Mouse (Mus musculus) thymus, adult 2 months (tissue): ENCODE results near the gene Ldb2. TPM values are rescaled to one million over a fixed set of nuclear protein-coding genes. Genes with fewer than 3 reads are reported as not detected.

Experiments used
- DNase-seq: peaks from one replicate; pipeline ENCODE4 v3.0.0; 2021
- H3K27ac ChIP-seq: fragments of 200-500 bp; 2 replicates; pipeline ENCODE4 v1.5.1; 2012; ENCODE audit warnings: low read length, control low read depth; ENCODE audit not compliant: control insufficient read depth, insufficient read depth
- H3K27me3 ChIP-seq: fragments of 200-500 bp; 2 replicates; pipeline ENCODE4 v1.6.1; 2012; ENCODE audit warnings: mild to moderate bottlenecking, low read length, moderate library complexity, mixed read lengths; ENCODE audit not compliant: control insufficient read depth, insufficient read depth
- H3K36me3 ChIP-seq: fragments of 200-500 bp; 2 replicates; pipeline ENCODE4 v1.6.1; 2012; ENCODE audit warnings: mild to moderate bottlenecking, low read length, moderate library complexity; ENCODE audit not compliant: control insufficient read depth, insufficient read depth
- H3K4me1 ChIP-seq: fragments of 200-500 bp; replicated peaks from 2 replicates; pipeline ENCODE4 v1.6.1; 2012; ENCODE audit warnings: low read length; ENCODE audit not compliant: control insufficient read depth, insufficient read depth
- H3K4me3 ChIP-seq: fragments of 200-500 bp; 2 replicates; pipeline ENCODE4 v1.5.1; 2012; ENCODE audit warnings: mild to moderate bottlenecking, low read length, control low read depth, moderate library complexity; ENCODE audit not compliant: control insufficient read depth, insufficient read depth
- CTCF ChIP-seq: fragments of 200-500 bp; IDR thresholded peaks from 2 replicates; pipeline ENCODE4 v1.5.1; 2012; ENCODE audit warnings: mild to moderate bottlenecking, control low read depth, low read length, moderate library complexity, borderline replicate concordance; ENCODE audit not compliant: control insufficient read depth, poor library complexity, insufficient read depth; ENCODE audit errors: extremely low read depth
- POLR2A ChIP-seq: fragments of 200-500 bp; IDR thresholded peaks from 2 replicates; pipeline ENCODE4 v1.6.1; 2012; ENCODE audit warnings: mild to moderate bottlenecking, low read length, control low read depth, moderate library complexity; ENCODE audit not compliant: control insufficient read depth, poor library complexity, insufficient read depth; ENCODE audit errors: extremely low read depth
- WGBS: fragments of 180-500 bp; shearing (Covaris S2); methylation state at CpG from one replicate; pipeline ENCODE4 v1.1.7; 2018; 5-methylcytosine and 5-hydroxymethylcytosine counted together
- polyA plus RNA-seq: library from polyadenylated mRNA; depleted of rRNA; stranded (reverse); fragments of >200 nt; gene quantifications from 2 replicates; pipeline ENCODE4 v1.2.3, GENCODE M21; 2012

The Ldb2 gene
- polyA plus RNA-seq, 1 experiment = 3.6 TPM

- WGBS = 88% methylated on average over 5 of the region's 5 CpGs
- no peaks in the 10 kb centered on the region for H3K36me3 ChIP-seq
- no peak for TF ChIP-seq CTCF
- no peak for TF ChIP-seq POLR2A
Measured at GRCm38 (mm10) chr5:44504786-44505185, 294.7 kb downstream of the Ldb2 start.

GRCm38 (mm10) chr5:44498229-44498628 is 301.3 kb downstream of the Ldb2 start:
- no peaks in the 10 kb centered on the region for H3K27me3 ChIP-seq
- 96% methylated on average over 1 of the region's 1 CpGs for WGBS

More at GRCm38 (mm10) chr5:44504786-44505185, 294.7 kb downstream of the Ldb2 start:
- Histone ChIP-seq H3K4me3 (no peak overlapping the region), H3K27ac (no peak overlapping the region), H3K27me3 (no peaks in the 10 kb centered on the region), H3K4me1 (no peaks in the 10 kb centered on the region)
- DNase-seq = no peak

GRCm38 (mm10) chr5:44496854-44497253 is 302.6 kb downstream of the Ldb2 start:
- H3K27me3 ChIP-seq = no peaks in the 10 kb centered on the region
- WGBS = 97% methylated on average over 3 of the region's 3 CpGs
- no peaks in the 10 kb centered on the region for H3K4me1 ChIP-seq
- no peak overlapping the region for H3K27ac ChIP-seq
- TF ChIP-seq CTCF (no peak), POLR2A (no peak)
- no peak overlapping the region for H3K4me3 ChIP-seq
- DNase-seq = no peak
- H3K36me3 ChIP-seq = no peaks in the 10 kb centered on the region

More at GRCm38 (mm10) chr5:44498229-44498628, 301.3 kb downstream of the Ldb2 start:
- H3K4me3 ChIP-seq = no peak overlapping the region
- no peaks in the 10 kb centered on the region for H3K36me3 ChIP-seq
- DNase-seq = no peak
- H3K27ac ChIP-seq = no peak overlapping the region
- no peaks in the 10 kb centered on the region for H3K4me1 ChIP-seq
- no peak for TF ChIP-seq POLR2A
- no peak for TF ChIP-seq CTCF

- no peak for DNase-seq
- 69% methylated on average over 4 of the region's 4 CpGs for WGBS
- TF ChIP-seq POLR2A (no peak), CTCF (no peak)
- H3K4me1 ChIP-seq = no peaks in the 10 kb centered on the region
- no peak overlapping the region for H3K27ac ChIP-seq
- H3K27me3 ChIP-seq = no peaks in the 10 kb centered on the region
- H3K36me3 ChIP-seq = no peaks in the 10 kb centered on the region
- no peak overlapping the region for H3K4me3 ChIP-seq
Measured at GRCm38 (mm10) chr5:44495092-44495491, 304.4 kb downstream of the Ldb2 start.

- DNase-seq = no peak
- WGBS = 83% methylated on average over 9 of the region's 9 CpGs
- no peak overlapping the region for H3K27ac ChIP-seq
- no peak overlapping the region for H3K4me3 ChIP-seq
- no peaks in the 10 kb centered on the region for H3K36me3 ChIP-seq
- H3K27me3 ChIP-seq = no peaks in the 10 kb centered on the region
- TF ChIP-seq POLR2A = no peak
- no peak for TF ChIP-seq CTCF
- H3K4me1 ChIP-seq = no peaks in the 10 kb centered on the region
Measured at GRCm38 (mm10) chr5:44494133-44494532, 305.3 kb downstream of the Ldb2 start.

- 95% methylated on average over 1 of the region's 1 CpGs for WGBS
- H3K36me3 ChIP-seq = no peaks in the 10 kb centered on the region
- TF ChIP-seq CTCF (no peak), POLR2A (no peak)
- H3K4me1 ChIP-seq = no peaks in the 10 kb centered on the region
- H3K27ac ChIP-seq = no peak overlapping the region
- DNase-seq = no peak
- H3K27me3 ChIP-seq = no peaks in the 10 kb centered on the region
- H3K4me3 ChIP-seq = no peak overlapping the region
Measured at GRCm38 (mm10) chr5:44491526-44491925, 308.0 kb downstream of the Ldb2 start.

GRCm38 (mm10) chr5:44490462-44490861 is 309.0 kb downstream of the Ldb2 start:
- no peak for DNase-seq
- Histone ChIP-seq H3K27ac (no peak overlapping the region), H3K36me3 (no peaks in the 10 kb centered on the region), H3K4me1 (no peaks in the 10 kb centered on the region), H3K4me3 (no peak overlapping the region), H3K27me3 (no peaks in the 10 kb centered on the region)
- 94% methylated on average over 6 of the region's 6 CpGs for WGBS
- TF ChIP-seq POLR2A (no peak), CTCF (no peak)
